Mouse (Mus musculus): ENCODE measurements around the gene Slc22a4.

Slc22a4 gene

GRCm38 (mm10) chr11:54028044-54028951 lies at the start of gene Slc22a4:
TSS of gene Slc22a4 (minus strand) at chr11:54028090.
- peak; percentile 94 for DNase-seq

- DNase-seq, result no peak
Observed at GRCm38 (mm10) chr11:54076101-54076500, 48.2 kb upstream of the Slc22a4 start.

DNA sequence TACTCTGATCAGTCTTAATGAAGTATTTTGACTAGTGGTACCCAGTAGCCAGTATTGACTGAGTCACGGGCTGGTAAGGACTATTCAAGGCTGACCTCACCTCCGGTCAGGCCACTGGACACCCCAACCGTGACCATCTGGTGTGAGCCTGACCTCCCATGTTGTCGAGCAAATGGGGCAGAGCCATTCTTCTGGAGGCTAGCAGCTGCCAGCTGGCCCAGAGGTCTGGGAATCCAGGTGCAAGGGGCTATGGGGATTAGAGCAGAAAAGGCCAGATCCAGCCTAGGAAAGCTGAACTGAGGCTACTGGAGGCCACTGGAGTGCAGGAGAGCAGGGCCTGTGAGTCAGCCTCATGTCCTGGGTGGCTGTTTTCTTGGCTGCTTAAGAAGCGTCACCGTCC lies 47.5 kb upstream of the Slc22a4 start:
- no peak for DNase-seq

GRCm38 (mm10) chr11:54073291-54073690 lies 45.4 kb upstream of the Slc22a4 start:
- no peak for DNase-seq

DNA sequence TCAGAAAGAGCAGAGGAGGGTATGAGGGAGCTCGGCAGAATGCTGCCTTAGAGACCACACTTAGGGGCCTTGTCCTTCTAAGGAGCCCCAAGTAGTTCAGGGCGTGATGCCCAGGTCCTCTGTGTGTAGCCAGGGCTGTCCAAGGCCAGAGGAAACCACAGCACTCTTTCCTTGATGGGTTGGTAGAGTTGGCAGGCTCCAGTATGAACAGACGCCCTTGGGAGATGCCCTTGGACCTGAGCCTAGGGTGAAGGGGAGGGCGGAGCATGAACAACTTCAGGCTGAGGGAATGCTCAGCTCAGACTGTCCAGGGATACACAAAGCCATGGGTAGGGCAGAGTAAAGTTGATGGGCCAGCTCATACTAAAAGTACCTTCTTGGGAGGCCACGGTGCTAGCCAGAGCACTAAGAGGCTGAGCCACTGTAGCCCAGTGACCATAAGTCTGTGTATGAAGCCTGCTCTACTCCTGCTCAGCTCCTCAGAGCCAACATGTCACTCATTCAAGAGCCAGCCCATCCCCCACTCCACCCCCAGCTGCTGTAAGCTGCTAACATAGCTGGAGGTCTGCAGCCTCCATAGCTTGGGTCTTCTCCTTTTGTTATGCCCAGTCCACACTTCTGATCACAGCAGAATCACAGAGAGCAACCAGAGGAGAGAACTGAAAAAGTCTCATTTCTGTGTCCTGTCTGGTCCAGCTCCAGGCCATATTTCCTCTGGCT lies 44.0 kb upstream of the Slc22a4 start:
- no peak for DNase-seq

GRCm38 (mm10) chr11:54068520-54069371 lies 40.9 kb upstream of the Slc22a4 start, which contains the start of gene Pdlim4:
TSS of gene Pdlim4 (minus strand) at chr11:54069014.
- no peak for DNase-seq

DNA sequence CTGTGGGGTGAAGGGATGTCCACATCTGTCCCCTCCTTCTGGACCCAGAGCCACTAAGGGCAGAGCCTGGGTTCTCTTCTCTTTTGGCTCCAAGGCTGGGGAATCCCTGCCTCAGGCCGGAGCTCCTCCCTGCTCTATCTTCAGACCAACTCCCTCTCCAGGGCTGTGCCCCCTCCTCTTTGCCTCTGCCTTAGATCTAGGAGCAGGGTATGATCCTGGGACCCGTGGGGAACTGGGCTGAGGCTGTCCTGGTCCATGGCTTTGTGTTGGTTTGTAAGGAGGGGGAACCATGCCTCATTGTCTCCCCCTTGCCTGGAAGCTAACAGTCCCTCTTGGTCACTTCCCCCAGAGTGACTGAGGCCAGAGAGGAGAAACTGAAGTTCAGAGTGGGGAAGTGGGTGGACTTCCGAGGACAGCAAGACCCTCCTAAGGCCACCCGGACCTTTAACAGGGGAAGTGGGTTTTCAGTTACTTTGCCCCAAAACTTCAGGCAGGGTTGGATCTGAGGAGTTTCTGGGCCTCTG lies 40.2 kb upstream of the Slc22a4 start:
- no peak for DNase-seq

DNA sequence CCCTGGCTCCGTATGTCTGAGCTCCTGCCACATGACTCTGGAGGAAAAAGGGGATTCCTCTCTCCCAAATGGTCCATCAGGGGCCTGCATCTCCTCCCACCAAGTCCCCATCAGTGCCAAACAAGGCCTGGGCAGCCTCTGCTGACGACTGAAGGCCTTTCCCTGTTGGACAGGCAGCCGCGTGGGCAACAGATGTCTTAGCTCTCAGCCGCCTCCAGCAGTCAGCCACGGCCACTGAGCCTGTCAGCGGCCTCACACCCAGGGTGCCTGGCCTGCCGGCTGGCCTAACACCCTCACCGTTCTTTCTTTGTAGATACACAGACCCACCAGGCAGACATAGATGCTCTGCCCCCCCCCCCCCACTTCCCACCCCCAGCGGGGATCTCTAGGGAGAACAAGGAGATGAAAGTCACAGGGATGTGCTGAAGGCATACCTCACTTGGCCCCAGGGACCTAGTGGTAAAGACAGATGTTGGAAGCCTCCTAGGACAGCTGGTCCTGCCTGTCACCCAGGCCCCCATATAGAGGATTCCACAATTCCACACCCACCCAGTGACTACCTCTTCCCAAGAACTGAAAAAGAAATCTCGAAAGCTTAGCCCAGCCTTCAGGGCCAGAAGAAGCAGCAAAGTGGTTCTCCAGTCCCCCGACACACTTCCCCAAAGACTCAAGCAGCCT lies 39.6 kb upstream of the Slc22a4 start:
- DNase-seq, result no peak

DNA sequence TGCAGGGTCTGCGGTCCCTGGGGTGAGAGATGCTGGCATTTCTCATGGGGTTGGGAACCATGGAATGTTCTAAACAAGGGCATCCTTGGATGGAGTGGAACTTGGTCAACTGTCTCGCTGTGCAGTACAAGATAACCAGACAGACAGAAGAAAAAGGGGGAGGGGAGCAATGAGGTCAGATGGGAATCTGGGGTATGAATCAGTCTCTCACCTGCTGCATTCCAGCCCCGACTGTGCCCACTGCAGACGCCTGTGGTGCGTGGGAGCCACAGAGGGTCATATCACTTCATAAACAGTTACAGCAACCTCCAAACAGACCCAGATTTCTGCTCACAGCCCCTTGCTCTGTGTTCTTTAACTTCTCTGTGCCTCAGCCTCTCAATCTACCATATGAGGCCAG lies 38.5 kb upstream of the Slc22a4 start:
- DNase-seq, result no peak

GRCm38 (mm10) chr11:54065915-54066178 lies 38.0 kb upstream of the Slc22a4 start:
- DNase-seq, result no peak

GRCm38 (mm10) chr11:54065106-54065914 lies 37.4 kb upstream of the Slc22a4 start:
- DNase-seq, result no peak

- DNase-seq, result no peak
Observed at GRCm38 (mm10) chr11:54064412-54064978, 36.6 kb upstream of the Slc22a4 start.

- DNase-seq, result no peak
Observed at GRCm38 (mm10) chr11:54063472-54063775, 35.5 kb upstream of the Slc22a4 start.

DNA sequence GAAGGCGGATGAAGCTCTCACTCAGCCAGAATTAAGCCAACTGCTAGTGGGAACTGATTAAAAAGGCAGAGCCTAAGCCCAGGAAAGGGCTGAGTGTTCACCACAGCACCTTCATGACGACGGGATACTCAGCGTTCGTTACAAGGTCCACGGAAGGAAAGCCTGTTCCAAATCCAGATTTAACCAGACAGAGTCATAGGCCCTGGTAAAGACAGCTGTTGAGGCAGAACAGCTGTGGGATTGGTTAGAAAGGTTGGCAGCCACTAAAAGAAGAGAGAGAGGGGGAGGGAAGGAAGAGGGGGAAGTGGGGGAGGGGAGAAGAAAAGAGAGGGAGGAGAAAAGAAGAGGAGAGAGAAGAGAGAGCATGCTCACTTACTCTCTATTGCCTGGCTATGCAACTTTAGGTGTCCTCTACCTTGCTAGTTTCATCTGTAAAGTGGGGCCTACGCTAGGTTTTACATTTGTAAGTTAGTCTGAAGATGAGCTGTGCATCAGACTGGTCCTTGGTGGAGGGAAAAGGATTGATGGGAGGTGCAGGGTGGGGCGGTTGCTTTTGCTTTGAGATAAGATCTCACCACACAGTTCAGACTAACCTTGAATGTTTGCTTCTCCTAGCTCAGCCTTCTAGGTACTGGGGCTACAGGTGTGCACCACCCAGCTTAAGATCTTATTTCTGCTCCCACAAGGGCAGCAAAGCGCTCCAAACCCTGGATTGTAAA lies 35.0 kb upstream of the Slc22a4 start:
- DNase-seq, result peak; percentile 43

DNA sequence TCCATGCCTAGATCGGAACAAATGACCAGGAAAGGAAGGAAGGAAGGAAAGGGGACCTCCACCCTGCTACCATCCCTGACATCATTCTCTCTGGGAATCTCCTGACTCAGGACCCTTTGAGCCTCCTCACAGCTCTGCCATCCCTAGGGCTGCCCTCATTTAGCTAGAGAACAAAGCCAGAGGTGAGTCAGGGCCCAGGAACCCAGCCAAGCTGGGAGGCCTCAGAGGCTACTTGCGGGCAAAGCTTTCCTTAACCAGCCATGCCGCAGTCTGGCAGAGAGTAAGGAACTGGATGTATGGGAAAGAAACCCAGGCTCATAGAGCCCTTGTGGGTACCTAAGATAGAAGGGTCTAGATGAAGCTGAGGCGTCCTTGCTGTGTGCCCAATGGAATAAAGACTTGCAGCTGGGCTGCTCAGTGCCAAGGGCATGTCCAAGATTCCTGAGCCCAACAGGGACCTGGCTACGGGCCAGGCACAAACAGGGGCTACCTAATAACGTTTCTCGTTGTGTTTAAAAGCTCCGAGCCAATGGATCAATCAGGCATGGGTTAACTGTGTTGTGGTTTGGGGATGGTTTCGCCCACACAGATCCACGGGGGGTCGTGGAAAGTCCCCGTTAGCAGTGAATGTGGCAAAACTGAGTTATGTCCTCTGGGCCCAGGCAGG lies 34.3 kb upstream of the Slc22a4 start:
- no peak for DNase-seq

DNA sequence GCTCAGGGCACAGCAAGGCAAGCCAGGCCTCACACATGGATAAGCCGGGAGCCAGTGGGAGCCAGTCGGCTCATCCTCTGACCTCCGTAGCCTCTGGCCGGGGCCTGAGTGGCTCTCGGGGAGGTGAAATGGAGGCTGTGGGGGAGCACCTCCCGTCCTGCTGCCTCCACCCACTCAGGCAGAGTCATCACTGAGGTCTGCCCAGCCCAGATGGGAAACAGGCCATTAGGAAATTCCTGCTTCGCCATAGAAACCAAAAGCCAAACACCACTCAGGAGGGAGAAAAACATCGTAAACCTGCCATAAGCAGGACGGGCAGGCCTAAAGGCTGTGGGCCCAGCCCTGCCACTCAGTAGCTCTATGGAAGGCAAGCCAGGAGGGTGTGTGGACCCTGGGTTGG lies 32.4 kb upstream of the Slc22a4 start:
- DNase-seq, result peak; percentile 54

- DNase-seq, result no peak
Observed at GRCm38 (mm10) chr11:54059526-54059925, 31.6 kb upstream of the Slc22a4 start.

GRCm38 (mm10) chr11:54058643-54059042 lies 30.8 kb upstream of the Slc22a4 start:
- DNase-seq, result no peak

DNA sequence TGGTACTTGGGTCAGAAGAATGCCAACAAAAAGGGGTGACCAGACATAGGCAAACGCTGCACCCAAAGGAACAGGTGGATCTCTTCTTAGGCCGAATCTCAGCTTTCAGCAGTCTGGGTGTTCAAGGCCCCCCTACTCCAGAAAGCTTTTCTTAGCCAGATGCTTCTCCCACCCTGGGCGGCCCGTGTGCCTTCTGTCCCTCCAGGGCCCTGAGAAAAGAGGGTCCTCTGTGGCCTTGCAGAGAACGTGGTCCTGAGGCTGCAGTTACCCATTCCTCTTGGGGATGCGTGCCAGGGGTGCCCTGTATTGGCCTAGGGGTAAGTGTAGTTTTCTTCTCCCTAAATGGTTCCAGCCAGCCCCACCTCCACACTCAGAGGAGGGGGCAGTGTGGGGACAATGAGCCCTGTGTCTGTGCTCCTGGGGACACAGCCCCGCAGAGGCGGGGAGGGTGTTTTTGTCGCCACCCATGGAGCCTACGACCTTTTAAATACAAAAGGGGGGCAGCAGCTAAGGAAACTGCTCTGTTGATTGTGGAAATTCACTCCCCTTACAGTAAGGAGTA lies 30.2 kb upstream of the Slc22a4 start:
- DNase-seq, result no peak

DNA sequence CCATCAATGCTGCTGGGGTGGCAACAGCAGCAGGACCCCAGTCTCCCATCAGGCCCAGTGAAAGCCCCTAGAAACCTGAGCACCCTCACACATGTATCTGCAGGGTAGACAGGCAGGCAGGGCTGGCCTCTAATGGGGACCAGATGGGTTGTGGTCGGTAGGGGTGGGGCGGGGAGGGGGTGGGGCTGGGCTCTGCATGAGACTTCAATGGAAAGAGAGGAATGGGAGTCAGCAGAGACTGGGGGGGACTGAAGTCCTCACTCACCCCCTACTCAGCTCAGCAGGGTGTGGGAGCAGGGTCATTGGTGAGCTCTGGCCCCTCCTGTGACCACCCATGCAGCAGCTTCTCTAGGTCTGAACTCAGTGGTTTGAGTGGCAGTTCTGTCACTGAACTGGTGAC lies 29.5 kb upstream of the Slc22a4 start:
- no peak for DNase-seq
